Mouse (Mus musculus) hindlimb bud, embryonic 11.5 days (tissue): Measurements from ENCODE around the gene A930009A15Rik.

Experiments
- DNase-seq: peaks from one replicate; pipeline ENCODE4 v3.0.0-alpha.2; 2012; ENCODE audit warnings: low read depth, low spot score; ENCODE audit errors: extremely low spot score

The A930009A15Rik gene

GRCm38 (mm10) chr10:115569712-115570491 is at the start of gene A930009A15Rik:
Gene A930009A15Rik (plus strand): TSS chr10:115569986.
- no peak for DNase-seq

- DNase-seq: peak; percentile 66
Observed at GRCm38 (mm10) chr10:115520200-115521080, 49.3 kb upstream of the A930009A15Rik start.

- no peak for DNase-seq
Observed at GRCm38 (mm10) chr10:115521081-115521451, 48.7 kb upstream of the A930009A15Rik start.

- no peak for DNase-seq
Observed at GRCm38 (mm10) chr10:115528892-115529291, 40.9 kb upstream of the A930009A15Rik start.

GRCm38 (mm10) chr10:115529768-115530167 is 40.0 kb upstream of the A930009A15Rik start:
- no peak for DNase-seq

GRCm38 (mm10) chr10:115530746-115531145 is 39.0 kb upstream of the A930009A15Rik start:
- DNase-seq: no peak

- no peak for DNase-seq
Observed at GRCm38 (mm10) chr10:115542917-115543316, 26.9 kb upstream of the A930009A15Rik start.

- no peak for DNase-seq
Observed at GRCm38 (mm10) chr10:115550253-115550652, 19.5 kb upstream of the A930009A15Rik start.

GRCm38 (mm10) chr10:115551069-115551468 is 18.7 kb upstream of the A930009A15Rik start:
- DNase-seq: no peak

GRCm38 (mm10) chr10:115553352-115554113 is 16.3 kb upstream of the A930009A15Rik start:
- no peak for DNase-seq

GRCm38 (mm10) chr10:115555191-115555765 is 14.5 kb upstream of the A930009A15Rik start:
- no peak for DNase-seq

- DNase-seq: no peak
Observed at GRCm38 (mm10) chr10:115556738-115557242, 13.0 kb upstream of the A930009A15Rik start.

GRCm38 (mm10) chr10:115561136-115561880 is 8.5 kb upstream of the A930009A15Rik start:
- DNase-seq: no peak

- no peak for DNase-seq
Observed at GRCm38 (mm10) chr10:115562911-115563686, 6.7 kb upstream of the A930009A15Rik start.

- no peak for DNase-seq
Observed at GRCm38 (mm10) chr10:115563961-115564360, 5.8 kb upstream of the A930009A15Rik start.

GRCm38 (mm10) chr10:115570577-115570976 is 791 bp downstream of the A930009A15Rik start:
- no peak for DNase-seq

- DNase-seq: no peak
Observed at GRCm38 (mm10) chr10:115571317-115571716, 1.5 kb downstream of the A930009A15Rik start.

- no peak for DNase-seq
Observed at GRCm38 (mm10) chr10:115571734-115572440, 2.1 kb downstream of the A930009A15Rik start.
